Mouse (Mus musculus): ENCODE measurements around the gene Ank2.

Gene Ank2

GRCm38 (mm10) chr3:127172697-127173096 lies 326.5 kb downstream of the Ank2 start:
- DNase-seq (ENCODE audit: low read depth), result no peak

- DNase-seq (ENCODE audit: low read depth), result no peak
Observed at GRCm38 (mm10) chr3:127170246-127170645, 328.9 kb downstream of the Ank2 start.

- DNase-seq (ENCODE audit: low read depth), result no peak
Observed at GRCm38 (mm10) chr3:127169114-127169513, 330.0 kb downstream of the Ank2 start.

GRCm38 (mm10) chr3:127163749-127164148 lies 335.4 kb downstream of the Ank2 start:
- no peak for DNase-seq (ENCODE audit: low read depth)

GRCm38 (mm10) chr3:127161998-127162712 lies 337.0 kb downstream of the Ank2 start:
- DNase-seq (ENCODE audit: low read depth), result peak; percentile 21

- no peak for DNase-seq (ENCODE audit: low read depth)
Observed at GRCm38 (mm10) chr3:127161085-127161837, 337.9 kb downstream of the Ank2 start.

GRCm38 (mm10) chr3:127157706-127158105 lies 341.4 kb downstream of the Ank2 start:
- no peak for DNase-seq (ENCODE audit: low read depth)

- DNase-seq (ENCODE audit: low read depth), result no peak
Observed at GRCm38 (mm10) chr3:127156080-127156479, 343.1 kb downstream of the Ank2 start.

- DNase-seq (ENCODE audit: low read depth), result no peak
Observed at GRCm38 (mm10) chr3:127153861-127154260, 345.3 kb downstream of the Ank2 start.

- no peak for DNase-seq (ENCODE audit: low read depth)
Observed at GRCm38 (mm10) chr3:127153443-127153842, 345.7 kb downstream of the Ank2 start.

GRCm38 (mm10) chr3:127148648-127149047 lies 350.5 kb downstream of the Ank2 start:
- DNase-seq (ENCODE audit: low read depth), result no peak

GRCm38 (mm10) chr3:127140590-127140989 lies 358.6 kb downstream of the Ank2 start:
- DNase-seq (ENCODE audit: low read depth), result no peak

GRCm38 (mm10) chr3:127139638-127140037 lies 359.5 kb downstream of the Ank2 start:
- no peak for DNase-seq (ENCODE audit: low read depth)

- no peak for DNase-seq (ENCODE audit: low read depth)
Observed at GRCm38 (mm10) chr3:127137508-127137907, 361.6 kb downstream of the Ank2 start.

- DNase-seq (ENCODE audit: low read depth), result no peak
Observed at GRCm38 (mm10) chr3:127134062-127134461, 365.1 kb downstream of the Ank2 start.

GRCm38 (mm10) chr3:127131048-127131447 lies 368.1 kb downstream of the Ank2 start:
- DNase-seq (ENCODE audit: low read depth), result no peak

- DNase-seq (ENCODE audit: low read depth), result no peak
Observed at GRCm38 (mm10) chr3:127130167-127130770, 368.9 kb downstream of the Ank2 start.

- no peak for DNase-seq (ENCODE audit: low read depth)
Observed at GRCm38 (mm10) chr3:127129750-127130149, 369.4 kb downstream of the Ank2 start.

- DNase-seq (ENCODE audit: low read depth), result no peak
Observed at GRCm38 (mm10) chr3:127127611-127128010, 371.5 kb downstream of the Ank2 start.

- DNase-seq (ENCODE audit: low read depth), result no peak
Observed at GRCm38 (mm10) chr3:127126220-127126619, 372.9 kb downstream of the Ank2 start.

GRCm38 (mm10) chr3:127124375-127124993 lies 374.7 kb downstream of the Ank2 start:
- no peak for DNase-seq (ENCODE audit: low read depth)

- DNase-seq (ENCODE audit: low read depth), result no peak
Observed at GRCm38 (mm10) chr3:127123376-127123775, 375.8 kb downstream of the Ank2 start.

GRCm38 (mm10) chr3:127118777-127119176 lies 380.4 kb downstream of the Ank2 start:
- no peak for DNase-seq (ENCODE audit: low read depth)
